Mouse (Mus musculus) ovary, postnatal 14 days (tissue): ENCODE results near the gene Rtp4.

Source experiments
- DNase-seq: peaks from one replicate; pipeline ENCODE4 v3.0.0; 2022; ENCODE audit warnings: low spot score

Rtp4 gene

DNA sequence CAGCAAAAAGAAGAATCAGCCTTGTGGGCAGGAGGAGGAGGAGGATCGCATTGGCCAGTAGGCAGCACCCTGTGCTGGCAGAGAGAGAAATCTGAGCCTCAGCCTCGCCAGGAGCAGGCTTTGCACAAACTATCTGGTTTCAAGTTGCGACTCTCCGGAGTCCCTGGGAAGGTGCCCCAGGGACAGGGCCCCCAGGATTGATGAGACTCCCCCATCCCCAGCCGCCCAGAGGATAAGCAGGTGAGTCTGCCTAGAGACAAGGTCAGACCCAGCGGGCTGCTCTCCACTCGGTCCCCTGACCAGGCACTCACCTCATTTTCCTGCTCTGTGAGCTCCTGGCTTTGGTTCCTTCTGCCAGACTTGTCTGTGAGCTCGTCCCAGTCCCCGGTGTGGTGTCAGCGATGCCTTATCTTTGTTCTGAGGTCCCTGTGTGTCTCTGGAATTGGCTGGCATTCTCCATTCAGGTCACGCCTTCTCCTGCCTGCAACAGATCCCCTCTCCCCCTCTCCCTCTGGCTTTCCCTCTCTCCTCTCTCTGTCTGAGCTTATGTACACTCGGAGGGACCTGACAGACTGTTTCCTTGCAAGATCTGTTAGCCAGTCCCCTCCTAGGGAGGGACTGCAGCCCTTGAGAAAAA is at the start of gene Rtp4, which contains the start of gene Masp1:
Gene Rtp4, plus strand, starts transcription at position 57 of the 637 bp plus-strand sequence.
Gene Masp1, minus strand, starts transcription at position 581 of the 637 bp plus-strand sequence.
- DNase-seq: peak; percentile 24

DNA sequence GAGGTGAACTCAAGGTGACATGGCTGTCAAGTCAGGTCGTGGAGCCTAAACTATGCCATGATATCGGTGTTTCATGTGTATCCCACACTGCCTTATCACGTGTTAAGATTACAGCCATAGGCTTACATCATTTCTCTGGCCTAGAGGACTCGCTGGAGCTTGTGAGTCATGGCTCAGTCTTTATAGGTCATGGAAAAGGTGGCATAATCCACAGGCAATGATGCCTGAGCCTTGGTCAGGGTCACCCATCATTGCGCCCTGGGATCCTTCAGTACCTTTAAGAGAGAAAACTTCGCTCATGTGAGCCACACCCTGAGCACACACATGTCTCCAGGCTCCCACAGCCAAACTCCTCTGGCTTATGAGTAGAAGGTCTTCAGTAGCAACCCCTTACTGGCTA is 48.5 kb upstream of the Rtp4 start:
- no peak for DNase-seq

DNA sequence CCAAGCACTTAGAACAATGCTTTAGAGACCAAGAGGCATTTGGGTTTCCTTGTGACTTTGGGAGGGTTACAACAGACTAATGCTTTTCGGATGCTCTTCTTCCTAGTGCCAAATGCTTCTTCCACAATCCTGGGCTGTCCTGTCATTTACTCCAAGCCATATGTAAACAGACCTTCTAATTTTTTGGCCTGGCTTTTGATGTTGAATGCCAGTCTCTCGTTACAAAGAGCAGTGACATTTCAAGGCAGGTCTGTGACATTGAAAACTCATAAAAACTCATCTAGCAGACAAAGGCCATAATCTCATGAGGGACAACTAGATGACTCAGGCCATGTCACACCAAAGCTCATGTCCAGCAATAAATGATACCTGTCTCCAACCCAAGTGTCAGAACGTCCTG is 48.0 kb upstream of the Rtp4 start:
- DNase-seq: no peak

DNA sequence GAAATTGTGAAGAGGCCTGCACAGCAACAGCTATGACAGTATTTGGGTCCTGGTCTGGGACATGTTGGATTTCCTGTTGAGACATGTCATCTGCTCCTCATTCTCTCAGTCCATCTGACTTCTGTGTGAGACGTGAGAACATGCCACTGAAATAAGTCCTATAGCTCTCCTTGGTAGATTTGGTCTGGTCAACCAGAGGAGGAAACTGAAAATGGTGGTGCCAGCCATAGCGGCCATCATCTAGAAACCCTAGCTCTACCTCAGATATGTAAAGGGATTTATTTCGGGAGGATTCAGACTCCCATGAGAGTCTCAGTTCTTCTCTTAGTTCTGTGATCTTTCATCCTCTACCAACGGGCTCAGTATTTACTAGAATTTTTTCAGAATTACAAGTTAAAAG is 44.4 kb upstream of the Rtp4 start:
- DNase-seq: no peak

- DNase-seq: no peak
Observed at GRCm38 (mm10) chr16:23476598-23476997, 43.5 kb upstream of the Rtp4 start.

DNA sequence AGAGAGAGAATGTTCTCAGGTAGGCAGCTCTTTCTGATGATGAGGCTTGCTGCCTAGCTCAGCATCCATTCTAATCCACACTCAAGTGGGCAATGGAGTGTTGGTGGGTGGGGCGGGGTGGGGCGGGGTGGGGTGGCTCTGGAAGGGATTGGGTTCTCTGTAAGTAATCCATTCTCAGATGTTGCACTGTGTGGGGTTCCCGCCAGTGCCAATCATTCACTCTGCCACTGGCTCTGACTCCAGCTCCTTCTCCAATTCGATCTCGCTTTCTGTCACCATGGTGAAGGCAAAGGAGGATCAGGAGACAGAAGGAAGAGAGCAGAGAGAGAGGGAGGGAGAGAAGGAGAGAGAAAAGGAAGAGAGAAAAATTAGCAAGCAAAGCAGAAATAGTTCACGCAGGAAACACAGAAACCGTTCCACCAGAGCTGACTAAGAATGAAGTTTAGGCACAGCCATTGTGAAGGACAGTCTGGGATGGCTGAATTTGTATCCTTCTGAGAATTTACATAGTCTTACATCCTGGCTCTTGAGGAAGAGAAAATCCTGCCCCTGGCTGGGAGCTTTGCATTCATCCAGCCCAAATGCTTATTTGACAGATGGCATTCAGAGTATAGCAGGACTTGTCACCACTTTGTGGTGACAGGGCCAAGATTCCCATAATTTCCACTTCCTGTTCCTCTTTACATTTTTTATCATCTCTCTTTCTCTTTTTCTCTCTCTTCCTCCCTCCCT is 40.1 kb upstream of the Rtp4 start:
- DNase-seq: no peak

GRCm38 (mm10) chr16:23482218-23482617 is 37.9 kb upstream of the Rtp4 start:
- no peak for DNase-seq

DNA sequence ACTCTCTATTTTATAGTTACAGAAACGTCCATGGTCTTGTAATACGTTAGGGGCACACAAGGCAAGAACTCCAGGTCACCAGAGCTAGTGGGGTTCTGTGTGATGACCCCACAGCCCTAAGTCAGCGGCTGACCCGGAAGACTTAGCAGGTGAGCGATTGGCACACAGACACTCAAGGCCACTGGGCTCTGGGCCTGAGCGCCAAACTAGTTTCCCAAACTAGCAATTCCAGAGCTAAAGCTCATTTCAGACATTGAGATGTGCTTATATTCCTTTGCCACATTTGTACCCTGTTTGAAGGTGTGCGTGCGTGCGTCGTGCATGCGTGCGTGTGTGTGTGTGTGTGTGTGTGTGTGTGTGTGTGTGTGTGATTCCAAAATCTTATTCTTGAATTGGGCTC is 37.2 kb upstream of the Rtp4 start:
- DNase-seq: no peak

- DNase-seq: no peak
Observed at GRCm38 (mm10) chr16:23483292-23483691, 36.8 kb upstream of the Rtp4 start.

DNA sequence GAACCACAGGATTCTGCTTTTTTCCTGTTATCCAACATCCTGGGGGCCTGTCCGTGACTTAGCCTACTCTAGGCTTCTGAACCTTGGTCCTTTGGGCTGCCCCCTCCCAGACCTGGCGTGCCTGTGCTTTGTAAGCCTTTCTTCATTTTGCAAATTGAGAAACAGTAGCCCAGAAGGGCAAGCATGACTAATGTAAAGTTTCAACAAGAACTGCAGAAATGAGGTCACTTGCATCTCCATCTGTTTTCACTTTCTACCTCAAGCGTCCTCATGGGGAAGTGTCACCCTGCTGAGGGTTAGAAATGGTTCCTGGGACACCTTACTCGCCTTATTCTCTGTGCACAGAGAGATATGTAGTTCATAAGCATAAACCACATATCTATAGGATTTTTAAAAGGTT is 27.3 kb upstream of the Rtp4 start:
- DNase-seq: no peak

DNA sequence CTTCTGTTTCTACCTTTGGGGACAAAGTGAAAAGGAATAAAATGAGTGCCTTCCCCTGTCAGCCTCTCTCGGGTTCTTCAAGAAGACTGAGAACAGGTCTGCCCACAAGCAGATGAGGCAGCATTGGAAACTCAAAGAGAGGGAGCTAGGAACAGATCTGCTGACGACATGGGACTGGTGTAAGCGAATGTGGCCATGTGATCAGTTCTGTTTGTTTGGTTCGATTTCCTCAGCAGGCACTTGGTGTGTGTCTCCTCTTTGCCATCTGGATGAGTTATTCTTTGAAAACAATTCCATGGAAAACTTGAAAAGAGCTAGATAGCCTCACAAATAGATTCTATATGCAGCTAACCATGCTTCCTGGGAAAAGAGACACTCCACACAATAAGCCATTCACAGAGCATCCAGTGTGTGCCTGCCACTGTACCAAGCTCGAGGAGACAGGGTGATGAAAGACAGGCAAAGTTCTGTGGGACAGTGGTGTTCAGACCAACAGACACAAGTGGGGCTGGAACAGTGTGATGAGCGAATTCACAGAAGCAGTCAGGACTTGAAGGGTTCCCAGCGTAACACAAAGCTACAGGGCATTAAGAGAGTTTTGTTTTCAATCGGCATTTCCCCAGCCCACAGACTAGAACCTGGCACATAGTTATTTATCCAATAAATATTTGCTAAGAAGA is 23.7 kb upstream of the Rtp4 start:
- DNase-seq: no peak

DNA sequence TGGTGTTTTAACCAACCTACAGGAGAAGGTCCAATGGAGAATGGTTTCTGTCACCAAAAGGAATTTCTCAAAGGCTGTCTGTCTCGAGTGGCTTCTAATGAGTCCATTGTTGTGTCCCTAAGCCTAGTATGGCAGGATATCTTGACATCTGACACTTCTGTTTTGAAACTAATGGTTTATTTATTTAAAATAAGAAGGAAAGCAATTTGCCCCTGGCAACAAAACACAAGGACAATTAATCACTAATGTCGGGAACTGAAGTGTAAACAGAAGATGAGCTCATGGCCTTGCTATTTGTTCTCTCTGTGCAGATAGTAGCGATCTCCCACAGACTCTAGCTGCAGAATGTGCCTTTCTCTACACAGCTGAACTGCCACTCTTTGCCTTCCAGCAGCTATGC is 22.7 kb upstream of the Rtp4 start:
- DNase-seq: no peak

GRCm38 (mm10) chr16:23497881-23498280 is 22.2 kb upstream of the Rtp4 start:
- no peak for DNase-seq

- no peak for DNase-seq
Observed at GRCm38 (mm10) chr16:23498691-23499131, 21.4 kb upstream of the Rtp4 start.

DNA sequence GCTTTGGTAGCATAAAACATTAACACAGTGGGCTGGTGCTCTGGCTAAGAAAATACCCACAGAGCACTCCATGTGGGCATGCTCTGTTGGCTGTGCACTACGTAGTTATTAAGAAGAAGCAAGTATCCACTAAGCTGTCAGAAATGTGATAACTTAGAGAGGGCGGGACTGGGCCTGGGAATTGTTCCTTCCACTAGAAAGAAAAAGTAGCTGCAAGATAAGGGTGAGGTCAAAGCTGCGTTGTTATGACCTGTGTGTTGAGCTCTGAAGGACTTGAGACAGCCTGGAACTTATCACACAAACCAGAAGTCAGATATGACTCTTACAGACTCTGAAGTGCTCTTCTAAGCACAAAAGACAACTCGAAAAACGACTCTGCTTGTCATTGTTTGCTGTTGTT is 19.5 kb upstream of the Rtp4 start:
- DNase-seq: no peak

- no peak for DNase-seq
Observed at GRCm38 (mm10) chr16:23501288-23501687, 18.8 kb upstream of the Rtp4 start.

- no peak for DNase-seq
Observed at GRCm38 (mm10) chr16:23502478-23502877, 17.6 kb upstream of the Rtp4 start.

GRCm38 (mm10) chr16:23503351-23503750 is 16.7 kb upstream of the Rtp4 start:
- DNase-seq: no peak

DNA sequence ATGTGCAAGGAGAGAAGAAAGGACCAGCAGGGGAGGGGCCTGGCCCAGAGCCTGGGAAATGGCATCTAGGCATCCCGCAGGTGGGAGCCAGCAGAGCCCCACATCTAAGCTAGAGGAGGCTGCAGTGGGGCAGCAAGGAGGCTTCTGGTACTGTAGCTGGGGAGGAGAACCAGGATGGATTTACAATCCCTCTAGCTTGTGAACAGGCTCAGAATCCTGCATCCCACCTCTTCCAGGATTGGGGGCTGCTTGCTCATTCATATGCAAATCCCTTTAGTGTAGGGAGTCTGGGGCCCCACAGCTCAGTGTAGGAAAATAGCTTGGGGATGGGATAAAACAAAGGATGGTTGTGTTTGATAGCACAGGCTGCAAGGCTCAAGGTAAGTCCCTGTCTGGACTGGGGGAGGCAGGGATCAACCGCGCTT is 15.8 kb upstream of the Rtp4 start:
- no peak for DNase-seq

- no peak for DNase-seq
Observed at GRCm38 (mm10) chr16:23505904-23506687, 14.0 kb upstream of the Rtp4 start.

GRCm38 (mm10) chr16:23511166-23511935 is 8.7 kb upstream of the Rtp4 start:
- DNase-seq: no peak

GRCm38 (mm10) chr16:23513401-23513800 is 6.7 kb upstream of the Rtp4 start:
- DNase-seq: no peak
